Mouse (Mus musculus): ENCODE measurements around the gene Gtf3c6. TPM values are rescaled to one million over a fixed set of nuclear protein-coding genes. Genes with fewer than 3 reads are reported as not detected.

Gtf3c6 gene
- polyA plus RNA-seq, 1 experiment from 2014 or later = 127 TPM

DNA sequence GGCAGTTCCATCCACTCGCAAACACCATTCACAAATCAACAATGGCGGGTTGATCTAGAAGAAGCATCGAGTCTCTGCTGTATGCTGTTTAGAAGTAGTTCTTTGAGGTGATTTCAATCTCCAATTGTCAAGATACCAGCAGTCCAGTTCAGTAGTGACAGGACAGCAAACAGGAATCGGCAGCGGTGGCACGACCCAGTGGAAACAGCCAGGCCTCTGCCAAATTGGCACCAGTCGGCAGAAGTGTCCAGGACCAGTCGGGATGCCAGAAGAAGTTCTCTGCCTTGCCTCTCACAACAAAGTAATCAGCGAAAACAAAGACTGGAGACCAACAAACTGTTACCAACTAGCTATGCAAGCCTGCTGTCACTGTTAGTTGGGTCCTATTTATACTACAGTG is 25.7 kb upstream of the Gtf3c6 start:
- no peaks in the 10 kb centered on the region for H3K4me1 ChIP-seq
- H3K9me3 ChIP-seq = peaks cover 3% of the 10 kb centered on the region; the same call in 1 of the 2 replicates
- no peak for ATAC-seq (ENCODE audit: insufficient number of reproducible peaks, insufficient read depth, low FRiP score, low TSS enrichment, low read depth)
- no peak overlapping the region for H3K4me3 ChIP-seq
- H3K4me2 ChIP-seq = no peak overlapping the region
- H3K27ac ChIP-seq = no peak overlapping the region
- H3K36me3 ChIP-seq = peaks cover 30% of the 10 kb centered on the region
- 93% methylated on average over 9 of the region's 9 CpGs for WGBS
- no peaks in the 10 kb centered on the region for H3K27me3 ChIP-seq
- H3K9ac ChIP-seq = no peak overlapping the region

DNA sequence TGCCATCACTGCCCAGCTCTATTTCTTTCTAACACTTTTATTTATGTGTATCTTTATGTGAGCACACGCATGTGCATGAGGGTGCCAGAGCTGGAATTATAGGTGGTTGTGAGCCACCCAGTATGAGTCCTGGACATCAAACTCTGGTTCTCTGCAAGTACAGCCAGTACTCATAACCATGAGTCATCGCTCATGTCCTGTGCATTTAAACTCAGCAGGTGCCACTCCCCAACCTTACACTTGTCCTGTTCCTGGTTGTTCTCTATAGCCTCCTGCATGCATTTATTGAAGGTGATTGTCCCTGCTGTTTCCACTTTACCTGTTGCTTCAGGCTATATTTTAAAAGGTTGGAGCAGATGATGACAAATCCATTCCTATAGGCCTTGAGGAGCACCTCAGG is 23.7 kb upstream of the Gtf3c6 start:
- Histone ChIP-seq H3K36me3 (peaks cover 24% of the 10 kb centered on the region), H3K4me2 (no peak overlapping the region), H3K9ac (no peak overlapping the region), H3K27ac (no peak overlapping the region), H3K9me3 (peaks cover 3% of the 10 kb centered on the region; the same call in 1 of the 2 replicates), H3K4me1 (no peaks in the 10 kb centered on the region), H3K4me3 (no peak overlapping the region), H3K27me3 (no peaks in the 10 kb centered on the region)
- 94% methylated on average over 2 of the region's 2 CpGs for WGBS
- ATAC-seq (ENCODE audit: insufficient number of reproducible peaks, insufficient read depth, low FRiP score, low TSS enrichment, low read depth) = no peak

DNA sequence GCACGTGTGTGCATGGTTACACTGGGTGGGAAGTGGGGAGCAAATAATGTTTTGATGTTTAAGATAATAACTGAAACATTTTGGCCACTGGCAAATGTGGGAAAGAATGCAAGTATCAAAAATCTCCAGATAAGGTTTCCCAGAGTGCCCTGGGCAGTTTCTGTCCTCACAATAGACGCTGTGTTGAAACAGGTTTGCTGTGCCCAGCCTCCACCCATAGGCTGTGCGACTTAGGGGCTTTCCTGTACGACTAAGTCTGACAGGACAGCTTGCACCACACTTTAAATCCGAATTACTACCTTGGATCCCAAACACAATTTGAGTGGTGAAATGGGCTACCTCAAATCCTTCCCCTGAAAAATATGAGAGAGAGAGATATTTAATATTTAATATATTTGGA is 20.4 kb upstream of the Gtf3c6 start:
- no peak for ATAC-seq (ENCODE audit: insufficient number of reproducible peaks, insufficient read depth, low FRiP score, low TSS enrichment, low read depth)
- Histone ChIP-seq H3K4me1 (no peaks in the 10 kb centered on the region), H3K27ac (no peak overlapping the region), H3K36me3 (no peaks in the 10 kb centered on the region), H3K9ac (no peak overlapping the region), H3K4me3 (no peak overlapping the region), H3K4me2 (no peak overlapping the region), H3K9me3 (no peaks in the 10 kb centered on the region), H3K27me3 (no peaks in the 10 kb centered on the region)
- 31% methylated on average over 5 of the region's 5 CpGs for WGBS

DNA sequence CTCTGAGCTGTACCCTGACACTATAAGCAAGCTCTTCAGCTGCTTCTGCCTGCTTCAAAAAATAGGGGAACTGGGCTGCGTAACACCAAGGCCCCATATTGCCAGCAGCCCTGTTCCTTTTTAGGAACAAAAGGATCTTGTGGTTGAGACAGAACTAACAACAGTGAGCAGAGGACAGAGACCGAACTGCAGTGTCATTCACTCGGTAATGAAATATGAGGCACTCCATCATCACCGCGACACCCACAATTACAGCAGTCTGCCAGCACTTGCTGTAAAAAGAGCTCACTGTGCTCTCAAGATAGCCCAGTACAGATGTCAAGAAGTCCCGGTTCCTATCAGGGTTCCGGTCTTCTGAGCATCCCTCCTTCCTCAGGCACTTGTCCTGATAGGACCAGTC is 18.1 kb upstream of the Gtf3c6 start:
- no peaks in the 10 kb centered on the region for H3K4me1 ChIP-seq
- H3K27me3 ChIP-seq = no peaks in the 10 kb centered on the region
- 56% methylated on average over 7 of the region's 7 CpGs for WGBS
- no peaks in the 10 kb centered on the region for H3K36me3 ChIP-seq
- H3K9ac ChIP-seq = no peak overlapping the region
- no peak overlapping the region for H3K4me3 ChIP-seq
- no peak overlapping the region; the same call in 1 of the 2 replicates for H3K27ac ChIP-seq
- H3K9me3 ChIP-seq = no peaks in the 10 kb centered on the region
- no peak for ATAC-seq (ENCODE audit: insufficient number of reproducible peaks, insufficient read depth, low FRiP score, low TSS enrichment, low read depth)
- no peak overlapping the region for H3K4me2 ChIP-seq

DNA sequence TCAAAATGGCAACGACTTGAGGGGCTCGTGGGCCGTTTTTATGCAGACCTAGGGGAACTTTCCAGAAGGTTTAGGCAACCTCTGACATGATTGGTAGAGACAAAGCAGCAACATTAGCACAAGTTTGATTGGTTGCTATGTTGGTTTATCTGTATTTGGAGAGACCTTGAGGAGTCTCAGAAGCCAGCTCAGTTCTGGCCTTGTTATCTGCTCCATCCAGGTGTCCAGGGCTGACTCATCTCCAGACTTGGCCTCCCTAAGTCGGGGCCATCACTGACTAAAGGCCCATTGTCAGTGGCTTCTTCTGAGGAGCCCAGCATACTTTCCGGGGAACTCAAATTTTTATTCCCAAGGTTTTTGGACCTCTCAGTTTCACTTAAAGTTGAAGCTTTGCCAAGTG is 16.0 kb upstream of the Gtf3c6 start:
- H3K4me3 ChIP-seq = no peak overlapping the region
- no peak overlapping the region for H3K27ac ChIP-seq
- H3K4me2 ChIP-seq = no peak overlapping the region
- no peaks in the 10 kb centered on the region for H3K9me3 ChIP-seq
- no peak overlapping the region for H3K9ac ChIP-seq
- H3K36me3 ChIP-seq = no peaks in the 10 kb centered on the region
- no peak for ATAC-seq (ENCODE audit: insufficient number of reproducible peaks, insufficient read depth, low FRiP score, low TSS enrichment, low read depth)
- no peaks in the 10 kb centered on the region for H3K4me1 ChIP-seq
- no peaks in the 10 kb centered on the region for H3K27me3 ChIP-seq
- 72% methylated on average over 5 of the region's 5 CpGs for WGBS

DNA sequence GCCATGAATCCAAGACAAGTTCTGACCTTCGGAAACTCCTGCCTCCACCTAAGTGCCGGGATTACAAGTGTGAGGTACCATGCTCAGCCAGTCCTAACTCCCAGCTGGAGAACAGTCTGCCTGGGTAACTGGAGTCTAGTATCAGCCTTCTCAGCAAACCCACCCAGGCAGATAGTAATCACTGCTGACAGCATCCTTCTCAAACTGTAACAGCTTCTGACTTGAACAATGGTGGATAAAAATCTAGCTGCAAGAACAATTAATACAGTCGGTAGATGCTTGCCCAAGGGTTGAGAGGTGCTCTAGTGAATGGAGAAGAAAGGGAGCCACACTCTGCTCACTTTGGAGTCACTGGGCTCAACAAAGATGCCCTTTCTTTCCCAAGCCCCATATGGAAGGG is 13.3 kb upstream of the Gtf3c6 start:
- Histone ChIP-seq H3K9ac (no peak overlapping the region), H3K4me1 (no peaks in the 10 kb centered on the region), H3K4me2 (no peak overlapping the region), H3K4me3 (no peak overlapping the region), H3K9me3 (no peaks in the 10 kb centered on the region), H3K27me3 (no peaks in the 10 kb centered on the region), H3K36me3 (no peaks in the 10 kb centered on the region), H3K27ac (no peak overlapping the region)
- ATAC-seq (ENCODE audit: insufficient number of reproducible peaks, insufficient read depth, low FRiP score, low TSS enrichment, low read depth) = no peak
- 80% methylated on average over 3 of the region's 3 CpGs for WGBS

DNA sequence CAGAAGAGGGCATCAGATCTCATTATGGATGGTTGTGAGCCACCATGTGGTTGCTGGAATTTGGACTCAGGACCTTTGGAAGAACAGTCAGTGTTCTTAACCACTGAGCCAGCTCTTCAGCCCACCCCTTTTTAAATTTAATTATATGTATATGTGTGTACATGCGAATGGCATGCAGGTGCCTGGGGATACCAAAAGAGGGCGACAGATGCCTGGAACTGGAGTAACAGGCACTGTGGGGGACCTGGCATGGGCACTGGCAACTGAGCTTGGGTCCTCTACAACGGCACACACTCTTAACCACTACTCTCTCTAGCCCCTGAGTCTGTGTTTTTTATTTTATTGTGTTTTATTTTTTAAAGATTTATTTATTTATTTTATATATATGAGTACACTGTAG is 7.0 kb upstream of the Gtf3c6 start:
- Histone ChIP-seq H3K36me3 (no peaks in the 10 kb centered on the region), H3K4me2 (no peak overlapping the region), H3K9me3 (no peaks in the 10 kb centered on the region), H3K27me3 (no peaks in the 10 kb centered on the region), H3K27ac (no peak overlapping the region), H3K4me3 (no peak overlapping the region), H3K4me1 (0 out of 2 replicates have a peak, but pooled peaks cover 5% of the 10 kb centered on the region), H3K9ac (no peak overlapping the region)
- 85% methylated on average over 3 of the region's 3 CpGs for WGBS
- no peak for ATAC-seq (ENCODE audit: insufficient number of reproducible peaks, insufficient read depth, low FRiP score, low TSS enrichment, low read depth)

DNA sequence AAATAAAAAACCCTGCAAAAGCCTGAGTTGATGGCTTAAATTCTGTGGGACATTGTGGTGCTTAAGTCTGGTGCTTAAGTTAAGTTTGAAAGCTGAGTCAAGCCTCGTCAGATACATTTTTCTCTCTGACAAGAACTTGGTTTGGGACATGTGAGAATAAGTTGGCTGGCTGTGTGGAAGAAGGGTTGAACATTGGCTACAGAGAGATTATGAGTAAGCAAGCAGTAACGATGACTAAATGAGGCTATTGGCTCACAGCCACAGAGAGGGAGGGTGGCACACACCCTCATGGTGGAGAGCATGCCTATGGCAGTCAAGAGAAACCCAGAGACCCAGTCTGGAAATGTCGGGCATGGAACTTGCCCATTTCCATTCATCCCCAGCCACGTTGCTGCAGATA is 5.8 kb upstream of the Gtf3c6 start:
- no peak overlapping the region for H3K9ac ChIP-seq
- no peak for ATAC-seq (ENCODE audit: insufficient number of reproducible peaks, insufficient read depth, low FRiP score, low TSS enrichment, low read depth)
- H3K4me1 ChIP-seq = peaks cover 8% of the 10 kb centered on the region; the same call in 1 of the 2 replicates
- H3K27me3 ChIP-seq = no peaks in the 10 kb centered on the region
- H3K4me2 ChIP-seq = no peak overlapping the region
- H3K9me3 ChIP-seq = no peaks in the 10 kb centered on the region
- H3K27ac ChIP-seq = no peak overlapping the region
- H3K4me3 ChIP-seq = no peak overlapping the region
- no peaks in the 10 kb centered on the region for H3K36me3 ChIP-seq
- 82% methylated on average over 4 of the region's 4 CpGs for WGBS

DNA sequence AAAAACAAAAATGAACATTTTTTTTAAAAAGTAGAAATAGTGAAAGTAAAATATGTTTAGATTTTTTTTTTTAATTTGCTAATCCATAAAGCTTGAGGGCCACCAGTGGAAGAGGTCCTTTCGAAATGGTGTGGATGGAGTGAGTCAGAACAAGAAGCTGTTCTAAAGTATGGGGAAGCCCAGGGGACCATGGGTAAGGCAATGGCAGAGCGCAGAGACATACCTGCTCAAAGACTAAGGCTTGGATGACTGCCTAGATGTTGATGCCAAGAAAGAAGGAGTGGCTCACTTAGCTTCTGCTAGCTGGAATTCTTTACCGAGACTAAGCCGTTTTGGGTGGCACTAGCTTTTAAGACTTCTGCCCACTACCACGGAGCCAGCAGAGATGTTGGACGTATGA is 4.3 kb upstream of the Gtf3c6 start:
- Histone ChIP-seq H3K9me3 (no peaks in the 10 kb centered on the region), H3K4me2 (no peak overlapping the region), H3K9ac (no peak overlapping the region), H3K27me3 (no peaks in the 10 kb centered on the region), H3K4me1 (peaks cover 8% of the 10 kb centered on the region; the same call in 1 of the 2 replicates), H3K36me3 (no peaks in the 10 kb centered on the region), H3K27ac (no peak overlapping the region), H3K4me3 (no peak overlapping the region)
- ATAC-seq (ENCODE audit: insufficient number of reproducible peaks, insufficient read depth, low FRiP score, low TSS enrichment, low read depth) = no peak
- WGBS = 90% methylated on average over 6 of the region's 6 CpGs

DNA sequence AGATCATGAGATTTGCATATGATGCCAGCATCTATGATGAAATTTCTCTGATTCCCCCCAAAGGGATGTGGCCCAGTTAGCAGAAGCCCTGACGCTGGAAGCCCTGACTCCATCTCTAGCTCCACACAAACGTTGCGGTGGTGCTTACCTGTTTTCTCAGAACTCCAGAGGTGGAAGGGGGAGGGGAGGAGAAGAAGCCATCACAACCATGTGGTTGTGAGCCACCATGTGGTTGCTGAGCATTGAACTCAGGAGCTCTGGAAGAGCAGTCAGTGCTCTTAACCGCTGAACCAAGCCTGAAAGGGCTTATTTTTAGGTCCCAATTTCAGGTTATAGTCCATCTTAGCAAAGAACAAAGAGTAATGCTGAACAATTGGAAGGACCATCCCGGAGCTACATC is 2.4 kb upstream of the Gtf3c6 start:
- ATAC-seq (ENCODE audit: insufficient number of reproducible peaks, insufficient read depth, low FRiP score, low TSS enrichment, low read depth) = no peak
- H3K4me2 ChIP-seq = no peak overlapping the region
- H3K27me3 ChIP-seq = no peaks in the 10 kb centered on the region
- no peaks in the 10 kb centered on the region for H3K9me3 ChIP-seq
- no peak overlapping the region for H3K9ac ChIP-seq
- peaks cover 4% of the 10 kb centered on the region; the same call in 1 of the 2 replicates for H3K36me3 ChIP-seq
- peaks cover 16% of the 10 kb centered on the region for H3K4me1 ChIP-seq
- WGBS = 45% methylated on average over 5 of the region's 5 CpGs
- H3K27ac ChIP-seq = no peak overlapping the region
- H3K4me3 ChIP-seq = no peak overlapping the region

DNA sequence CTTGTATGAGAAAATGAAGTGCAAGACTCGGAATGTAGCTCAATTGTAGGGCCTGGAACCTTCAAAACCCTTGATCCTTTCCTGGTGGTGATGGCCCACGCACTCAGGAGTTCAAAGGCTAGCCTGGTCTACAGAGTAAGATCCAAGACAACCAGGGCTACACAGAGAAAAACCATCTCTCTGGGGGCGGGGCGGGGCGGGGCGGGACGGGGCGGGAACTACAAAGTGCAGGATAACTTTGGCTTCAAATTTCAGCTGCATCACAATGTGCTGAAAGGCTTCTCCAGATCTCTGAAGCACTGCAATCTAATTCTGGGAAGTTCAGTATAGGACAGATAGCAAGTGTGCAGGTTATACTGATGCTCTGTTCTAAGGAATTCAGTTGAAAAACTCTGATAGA is 1.6 kb upstream of the Gtf3c6 start:
- Histone ChIP-seq H3K9ac (no peak overlapping the region), H3K4me3 (no peak overlapping the region), H3K36me3 (peaks cover 9% of the 10 kb centered on the region), H3K4me1 (peaks cover 16% of the 10 kb centered on the region), H3K27ac (peak overlapping the region; percentile 96; the same call in 1 of the 2 replicates), H3K4me2 (0 out of 2 replicates have a peak overlapping the region, but pooled peaks have one; percentile 65), H3K27me3 (no peaks in the 10 kb centered on the region), H3K9me3 (no peaks in the 10 kb centered on the region)
- ATAC-seq (ENCODE audit: insufficient number of reproducible peaks, insufficient read depth, low FRiP score, low TSS enrichment, low read depth) = no peak
- 13% methylated on average over 8 of the region's 8 CpGs for WGBS

DNA sequence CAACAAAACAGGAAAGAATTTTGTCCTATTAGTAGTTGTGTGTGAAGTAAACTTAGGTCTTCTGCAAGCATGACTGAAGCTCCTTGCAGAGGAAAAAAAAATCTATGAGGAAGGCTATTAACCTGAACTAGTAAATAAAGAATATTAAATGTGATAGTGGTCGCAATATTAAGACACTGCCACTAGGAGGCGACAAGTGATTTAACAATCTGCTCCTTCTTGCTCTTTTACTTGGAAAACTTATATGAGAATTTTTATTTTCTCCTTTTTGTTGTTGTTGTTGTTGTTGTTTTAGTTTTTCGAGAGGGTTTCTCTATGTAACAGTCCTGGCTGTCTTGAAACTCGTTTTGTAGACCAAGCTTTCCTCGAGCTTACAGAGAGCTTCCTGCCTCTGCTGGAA is 1.1 kb upstream of the Gtf3c6 start:
- no peak for ATAC-seq (ENCODE audit: insufficient number of reproducible peaks, insufficient read depth, low FRiP score, low TSS enrichment, low read depth)
- Histone ChIP-seq H3K4me1 (peaks cover 16% of the 10 kb centered on the region), H3K27ac (peak overlapping the region; percentile 96), H3K9ac (no peak overlapping the region), H3K27me3 (no peaks in the 10 kb centered on the region), H3K4me3 (no peak overlapping the region), H3K4me2 (peak overlapping the region; percentile 65), H3K36me3 (peaks cover 13% of the 10 kb centered on the region), H3K9me3 (no peaks in the 10 kb centered on the region)
- 3% methylated on average over 5 of the region's 5 CpGs for WGBS
